Mouse (Mus musculus) lung, adult 2 months (tissue): ENCODE measurements around the gene Apoc2.

Experiments used
- CTCF ChIP-seq: fragments of 200-500 bp; IDR thresholded peaks from 2 replicates; pipeline ENCODE4 v1.5.1; 2011; ENCODE audit warnings: mild to moderate bottlenecking, low read length, control low read depth; ENCODE audit not compliant: insufficient read depth
- POLR2A ChIP-seq: fragments of 200-500 bp; IDR thresholded peaks from 2 replicates; pipeline ENCODE4 v1.6.1; 2011; ENCODE audit warnings: low read depth, mild to moderate bottlenecking, control low read depth, low read length, borderline replicate concordance; ENCODE audit errors: extremely low read depth

GRCm38 (mm10) chr7:19628192-19628535 lies 49.6 kb downstream of the Apoc2 start:
- TF ChIP-seq CTCF (no peak), POLR2A (peak; percentile 42; the same call in 1 of the 2 replicates)
